Mouse (Mus musculus) liver, adult 2 months (tissue): ENCODE data around the gene Acy3. TPM values are rescaled to one million over a fixed set of nuclear protein-coding genes. Genes with fewer than 3 reads are reported as not detected.

ENCODE experiments used
- DNase-seq: peaks from one replicate; pipeline ENCODE4 v3.0.0-alpha.2; 2011; ENCODE audit warnings: low read depth, low spot score; ENCODE audit errors: extremely low read depth
- H3K27ac ChIP-seq: fragments of 200-500 bp; replicated peaks from 2 replicates; pipeline ENCODE4 v1.5.1; 2012; ENCODE audit warnings: low read depth, mild to moderate bottlenecking, control low read depth, inconsistent platforms, low read length; ENCODE audit not compliant: insufficient read depth
- H3K27me3 ChIP-seq: fragments of 200-500 bp; 2 replicates; pipeline ENCODE4 v1.6.1; 2012; ENCODE audit warnings: mild to moderate bottlenecking, moderate library complexity, low read length, inconsistent platforms; ENCODE audit not compliant: control insufficient read depth, insufficient read depth
- H3K36me3 ChIP-seq: fragments of 200-500 bp; 2 replicates; pipeline ENCODE4 v1.6.1; 2012; ENCODE audit warnings: low read length, inconsistent platforms; ENCODE audit not compliant: control insufficient read depth, insufficient read depth
- H3K4me1 ChIP-seq: fragments of 200-500 bp; 2 replicates; pipeline ENCODE4 v1.6.1; 2011; ENCODE audit warnings: low read length; ENCODE audit not compliant: control insufficient read depth, insufficient read depth
- H3K4me3 ChIP-seq: fragments of 200-500 bp; 2 replicates; pipeline ENCODE4 v1.5.1; 2011; ENCODE audit warnings: low read depth, mild to moderate bottlenecking, control low read depth, low read length, moderate library complexity; ENCODE audit not compliant: insufficient read depth
- H3K79me2 ChIP-seq: fragments of 200-500 bp; 2 replicates; pipeline ENCODE4 v1.6.1; 2012; ENCODE audit warnings: inconsistent platforms, mild to moderate bottlenecking, low read length, moderate library complexity; ENCODE audit not compliant: control insufficient read depth, insufficient read depth
- H3K9ac ChIP-seq: fragments of 200-500 bp; 2 replicates; pipeline ENCODE4 v1.6.1; 2012; ENCODE audit warnings: low read depth, mild to moderate bottlenecking, control low read depth, inconsistent platforms, low read length
- CTCF ChIP-seq: fragments of 200-500 bp; IDR thresholded peaks from 2 replicates; pipeline ENCODE4 v1.5.1; 2011; ENCODE audit warnings: low read depth, low read length, control low read depth
- POLR2A ChIP-seq: fragments of 200-500 bp; IDR thresholded peaks from 2 replicates; pipeline ENCODE4 v1.6.1; 2011; ENCODE audit warnings: low read length, control low read depth; ENCODE audit not compliant: insufficient read depth; ENCODE audit errors: extremely low read depth
- WGBS: fragments of 180-500 bp; shearing (Covaris S2); methylation state at CpG from one replicate; pipeline ENCODE4 v1.1.7; 2018; 5-methylcytosine and 5-hydroxymethylcytosine counted together
- polyA plus RNA-seq: library from polyadenylated mRNA; depleted of rRNA; stranded (reverse); fragments of >200 nt; gene quantifications from 2 replicates; pipeline ENCODE4 v1.2.3, GENCODE M21; 2012
- total RNA-seq: library from RNA; depleted of rRNA; stranded (reverse); fragments of >200 nt; gene quantifications from 2 replicates; pipeline ENCODE4 v1.2.3, GENCODE M21; 2014

Acy3 gene
- total and polyA plus RNA-seq, 2 experiments, result 44.3 to 232 TPM

- peaks cover 16% of the 10 kb centered on the region for H3K4me1 ChIP-seq
- H3K27me3 ChIP-seq, result no peaks in the 10 kb centered on the region
- H3K27ac ChIP-seq, result no peak overlapping the region
- no peak overlapping the region for H3K4me3 ChIP-seq
- 89% methylated on average over 9 of the region's 9 CpGs for WGBS
- no peak for DNase-seq
- H3K9ac ChIP-seq, result no peak overlapping the region
- TF ChIP-seq CTCF, result no peak
- TF ChIP-seq POLR2A, result no peak
- no peaks in the 10 kb centered on the region for H3K36me3 ChIP-seq
- H3K79me2 ChIP-seq, result no peaks in the 10 kb centered on the region
Measured at GRCm38 (mm10) chr19:3980917-3981316, 5.5 kb upstream of the Acy3 start.

- H3K4me1 ChIP-seq, result peaks cover 28% of the 10 kb centered on the region
- H3K27ac ChIP-seq, result no peak overlapping the region
- DNase-seq, result peak; percentile 34
Measured at GRCm38 (mm10) chr19:3983527-3984200, 2.7 kb upstream of the Acy3 start.

GRCm38 (mm10) chr19:3985261-3985681, 1.1 kb upstream of the Acy3 start:
- TF ChIP-seq POLR2A (no peak), CTCF (no peak)
- H3K27me3 ChIP-seq, result no peaks in the 10 kb centered on the region
- no peak overlapping the region for H3K4me3 ChIP-seq
- WGBS, result 5% methylated on average over 8 of the region's 8 CpGs
- peak overlapping the region; percentile 0; the same call in 1 of the 2 replicates for H3K9ac ChIP-seq
- H3K79me2 ChIP-seq, result no peaks in the 10 kb centered on the region
- peak; percentile 94 for DNase-seq
- H3K27ac ChIP-seq, result peak overlapping the region; percentile 97
- peaks cover 3% of the 10 kb centered on the region; the same call in 1 of the 2 replicates for H3K36me3 ChIP-seq
- peaks cover 28% of the 10 kb centered on the region for H3K4me1 ChIP-seq

More at GRCm38 (mm10) chr19:3983527-3984200, 2.7 kb upstream of the Acy3 start:
- WGBS, result 78% methylated on average over 9 of the region's 9 CpGs
- TF ChIP-seq CTCF, result no peak
- no peak for TF ChIP-seq POLR2A
- H3K4me3 ChIP-seq, result no peak overlapping the region
- no peak overlapping the region for H3K9ac ChIP-seq
- peaks cover under 1% of the 10 kb centered on the region; the same call in 1 of the 2 replicates for H3K36me3 ChIP-seq
- no peaks in the 10 kb centered on the region for H3K79me2 ChIP-seq
- no peaks in the 10 kb centered on the region for H3K27me3 ChIP-seq

GRCm38 (mm10) chr19:3988066-3988465, 1.7 kb downstream of the Acy3 start:
- DNase-seq, result no peak
- WGBS, result 95% methylated on average over 14 of the region's 14 CpGs

GRCm38 (mm10) chr19:3988750-3989149, 2.4 kb downstream of the Acy3 start:
- 93% methylated on average over 4 of the region's 4 CpGs for WGBS
- Histone ChIP-seq H3K9ac (no peak overlapping the region), H3K27me3 (no peaks in the 10 kb centered on the region), H3K4me1 (peaks cover 28% of the 10 kb centered on the region), H3K27ac (no peak overlapping the region), H3K4me3 (no peak overlapping the region), H3K79me2 (no peaks in the 10 kb centered on the region), H3K36me3 (peaks cover 3% of the 10 kb centered on the region; the same call in 1 of the 2 replicates)
- TF ChIP-seq CTCF, result peak; percentile 4; the same call in 1 of the 2 replicates
- no peak for TF ChIP-seq POLR2A
- DNase-seq, result no peak

More at GRCm38 (mm10) chr19:3988066-3988465, 1.7 kb downstream of the Acy3 start:
- TF ChIP-seq CTCF (no peak), POLR2A (no peak)
- H3K9ac ChIP-seq, result no peak overlapping the region
- H3K4me1 ChIP-seq, result peaks cover 28% of the 10 kb centered on the region
- peaks cover 3% of the 10 kb centered on the region; the same call in 1 of the 2 replicates for H3K36me3 ChIP-seq
- no peaks in the 10 kb centered on the region for H3K79me2 ChIP-seq
- H3K4me3 ChIP-seq, result no peak overlapping the region
- no peaks in the 10 kb centered on the region for H3K27me3 ChIP-seq
- no peak overlapping the region for H3K27ac ChIP-seq

GRCm38 (mm10) chr19:3990804-3991203, 4.4 kb downstream of the Acy3 start:
- Histone ChIP-seq H3K27me3 (no peaks in the 10 kb centered on the region), H3K4me1 (peaks cover 13% of the 10 kb centered on the region), H3K79me2 (no peaks in the 10 kb centered on the region), H3K9ac (no peak overlapping the region), H3K4me3 (no peak overlapping the region), H3K36me3 (peaks cover 3% of the 10 kb centered on the region; the same call in 1 of the 2 replicates), H3K27ac (no peak overlapping the region)
- 78% methylated on average over 6 of the region's 6 CpGs for WGBS
- DNase-seq, result no peak
- no peak for TF ChIP-seq CTCF
- TF ChIP-seq POLR2A, result no peak
